Mouse (Mus musculus) liver (tissue): ENCODE measurements around the gene Lbhd1.
"Not testable (repeated sequence)": the region's sequence is repeated elsewhere in the genome, so short reads cannot be mapped to it uniquely, and the experiment has no call there.

ENCODE experiments used
- DNase-seq: peaks from one replicate; pipeline ENCODE4 v3.0.0-alpha.2; 2020; ENCODE audit warnings: mixed read lengths

The Lbhd1 gene

GRCm38 (mm10) chr19:8883616-8884015, at the start of gene Lbhd1, which contains the start of gene Gm49403:
Gene Lbhd1 (plus strand): TSS chr19:8883732.
Gene Gm49403 (plus strand): TSS chr19:8883930.
- DNase-seq, result no peak

GRCm38 (mm10) chr19:8836327-8836726, 47.2 kb upstream of the Lbhd1 start:
- not testable (repeated sequence) for DNase-seq

- peak; percentile 85 for DNase-seq
Observed at GRCm38 (mm10) chr19:8837251-8837791, 46.2 kb upstream of the Lbhd1 start, which contains the start of gene Bscl2. Gene Bscl2 (plus strand): TSS chr19:8837467.

- peak; percentile 17 for DNase-seq
Observed at GRCm38 (mm10) chr19:8838041-8838730, 45.3 kb upstream of the Lbhd1 start.

GRCm38 (mm10) chr19:8839103-8839907, 44.2 kb upstream of the Lbhd1 start, which contains the start of gene Gng3:
Gene Gng3 (minus strand): TSS chr19:8839194.
- no peak for DNase-seq

GRCm38 (mm10) chr19:8839908-8840791, 43.4 kb upstream of the Lbhd1 start:
- peak; percentile 88 for DNase-seq

- DNase-seq, result no peak
Observed at GRCm38 (mm10) chr19:8841012-8841411, 42.5 kb upstream of the Lbhd1 start.

- no peak for DNase-seq
Observed at GRCm38 (mm10) chr19:8842961-8843360, 40.6 kb upstream of the Lbhd1 start.

GRCm38 (mm10) chr19:8844371-8845129, 39.0 kb upstream of the Lbhd1 start:
- DNase-seq, result peak; percentile 79

- no peak for DNase-seq
Observed at GRCm38 (mm10) chr19:8848356-8848755, 35.2 kb upstream of the Lbhd1 start.

GRCm38 (mm10) chr19:8850402-8850901, 33.1 kb upstream of the Lbhd1 start, which contains the start of gene Lrrn4cl:
Gene Lrrn4cl (plus strand): TSS chr19:8850768.
- no peak for DNase-seq

- peak; percentile 30 for DNase-seq
Observed at GRCm38 (mm10) chr19:8851639-8852038, 31.9 kb upstream of the Lbhd1 start.

- no peak for DNase-seq
Observed at GRCm38 (mm10) chr19:8852236-8852928, 31.1 kb upstream of the Lbhd1 start.

GRCm38 (mm10) chr19:8853117-8853516, 30.4 kb upstream of the Lbhd1 start:
- no peak for DNase-seq

- DNase-seq, result peak; percentile 69
Observed at GRCm38 (mm10) chr19:8857689-8858088, 25.8 kb upstream of the Lbhd1 start.

GRCm38 (mm10) chr19:8859018-8859417, 24.5 kb upstream of the Lbhd1 start:
- DNase-seq, result peak; percentile 46

- no peak for DNase-seq
Observed at GRCm38 (mm10) chr19:8864265-8864664, 19.3 kb upstream of the Lbhd1 start.

- not testable (repeated sequence) for DNase-seq
Observed at GRCm38 (mm10) chr19:8870381-8870780, 13.2 kb upstream of the Lbhd1 start.

GRCm38 (mm10) chr19:8870838-8871237, 12.7 kb upstream of the Lbhd1 start:
- DNase-seq, result no peak

- peak; percentile 96 for DNase-seq
Observed at GRCm38 (mm10) chr19:8871267-8872186, 12.0 kb upstream of the Lbhd1 start, which contains the start of gene Ubxn1. Gene Ubxn1 (plus strand): TSS chr19:8871496.
